Mouse (Mus musculus) thymus, adult 2 months (tissue): ENCODE measurements around the gene C1qtnf6. TPM values are rescaled to one million over a fixed set of nuclear protein-coding genes. Genes with fewer than 3 reads are reported as not detected.

ENCODE experiments used
- DNase-seq: peaks from one replicate; pipeline ENCODE4 v3.0.0; 2021
- H3K27ac ChIP-seq: fragments of 200-500 bp; 2 replicates; pipeline ENCODE4 v1.5.1; 2012; ENCODE audit warnings: low read length, control low read depth; ENCODE audit not compliant: control insufficient read depth, insufficient read depth
- H3K27me3 ChIP-seq: fragments of 200-500 bp; 2 replicates; pipeline ENCODE4 v1.6.1; 2012; ENCODE audit warnings: mild to moderate bottlenecking, low read length, moderate library complexity, mixed read lengths; ENCODE audit not compliant: control insufficient read depth, insufficient read depth
- H3K36me3 ChIP-seq: fragments of 200-500 bp; 2 replicates; pipeline ENCODE4 v1.6.1; 2012; ENCODE audit warnings: mild to moderate bottlenecking, low read length, moderate library complexity; ENCODE audit not compliant: control insufficient read depth, insufficient read depth
- H3K4me1 ChIP-seq: fragments of 200-500 bp; replicated peaks from 2 replicates; pipeline ENCODE4 v1.6.1; 2012; ENCODE audit warnings: low read length; ENCODE audit not compliant: control insufficient read depth, insufficient read depth
- H3K4me3 ChIP-seq: fragments of 200-500 bp; 2 replicates; pipeline ENCODE4 v1.5.1; 2012; ENCODE audit warnings: mild to moderate bottlenecking, low read length, control low read depth, moderate library complexity; ENCODE audit not compliant: control insufficient read depth, insufficient read depth
- CTCF ChIP-seq: fragments of 200-500 bp; IDR thresholded peaks from 2 replicates; pipeline ENCODE4 v1.5.1; 2012; ENCODE audit warnings: mild to moderate bottlenecking, control low read depth, low read length, moderate library complexity, borderline replicate concordance; ENCODE audit not compliant: control insufficient read depth, poor library complexity, insufficient read depth; ENCODE audit errors: extremely low read depth
- POLR2A ChIP-seq: fragments of 200-500 bp; IDR thresholded peaks from 2 replicates; pipeline ENCODE4 v1.6.1; 2012; ENCODE audit warnings: mild to moderate bottlenecking, low read length, control low read depth, moderate library complexity; ENCODE audit not compliant: control insufficient read depth, poor library complexity, insufficient read depth; ENCODE audit errors: extremely low read depth
- WGBS: fragments of 180-500 bp; shearing (Covaris S2); methylation state at CpG from one replicate; pipeline ENCODE4 v1.1.7; 2018; 5-methylcytosine and 5-hydroxymethylcytosine counted together
- polyA plus RNA-seq: library from polyadenylated mRNA; depleted of rRNA; stranded (reverse); fragments of >200 nt; gene quantifications from 2 replicates; pipeline ENCODE4 v1.2.3, GENCODE M21; 2012

C1qtnf6 gene
- polyA plus RNA-seq, 1 experiment = 12.5 TPM

GRCm38 (mm10) chr15:78513019-78513418 is 18.2 kb downstream of the C1qtnf6 start:
- H3K4me3 ChIP-seq = no peak overlapping the region
- H3K36me3 ChIP-seq = no peaks in the 10 kb centered on the region
- no peak for DNase-seq
- H3K27me3 ChIP-seq = no peaks in the 10 kb centered on the region
- TF ChIP-seq POLR2A = no peak
- no peak for TF ChIP-seq CTCF
- 92% methylated on average over 14 of the region's 14 CpGs for WGBS
- no peak overlapping the region for H3K27ac ChIP-seq
- H3K4me1 ChIP-seq = peaks cover 40% of the 10 kb centered on the region

GRCm38 (mm10) chr15:78511951-78512350 is 19.3 kb downstream of the C1qtnf6 start:
- no peaks in the 10 kb centered on the region for H3K36me3 ChIP-seq
- H3K4me3 ChIP-seq = no peak overlapping the region
- H3K27ac ChIP-seq = no peak overlapping the region
- DNase-seq = no peak
- TF ChIP-seq POLR2A = no peak
- TF ChIP-seq CTCF = no peak
- peaks cover 32% of the 10 kb centered on the region for H3K4me1 ChIP-seq
- 21% methylated on average over 7 of the region's 7 CpGs for WGBS
- no peaks in the 10 kb centered on the region for H3K27me3 ChIP-seq

- Histone ChIP-seq H3K36me3 (no peaks in the 10 kb centered on the region), H3K4me3 (no peak overlapping the region), H3K4me1 (peaks cover 29% of the 10 kb centered on the region), H3K27ac (no peak overlapping the region), H3K27me3 (no peaks in the 10 kb centered on the region)
- DNase-seq = no peak
- no peak for TF ChIP-seq POLR2A
- TF ChIP-seq CTCF = no peak
- WGBS = 29% methylated on average over 6 of the region's 6 CpGs
Measured at GRCm38 (mm10) chr15:78510736-78511135, 20.5 kb downstream of the C1qtnf6 start.

GRCm38 (mm10) chr15:78510121-78510576 is 21.1 kb downstream of the C1qtnf6 start:
- TF ChIP-seq CTCF (no peak), POLR2A (no peak)
- Histone ChIP-seq H3K4me1 (peaks cover 29% of the 10 kb centered on the region), H3K27me3 (no peaks in the 10 kb centered on the region), H3K27ac (no peak overlapping the region), H3K4me3 (no peak overlapping the region), H3K36me3 (no peaks in the 10 kb centered on the region)
- no peak for DNase-seq
- WGBS = 41% methylated on average over 8 of the region's 8 CpGs

- Histone ChIP-seq H3K4me1 (peaks cover 27% of the 10 kb centered on the region), H3K36me3 (no peaks in the 10 kb centered on the region), H3K4me3 (no peak overlapping the region), H3K27ac (no peak overlapping the region), H3K27me3 (no peaks in the 10 kb centered on the region)
- no peak for TF ChIP-seq POLR2A
- TF ChIP-seq CTCF = no peak
- DNase-seq = no peak
- WGBS = 92% methylated on average over 12 of the region's 12 CpGs
Measured at GRCm38 (mm10) chr15:78509297-78509899, 21.8 kb downstream of the C1qtnf6 start.

GRCm38 (mm10) chr15:78508443-78508842 is 22.8 kb downstream of the C1qtnf6 start:
- DNase-seq = no peak
- H3K4me1 ChIP-seq = peaks cover 27% of the 10 kb centered on the region
- H3K27me3 ChIP-seq = no peaks in the 10 kb centered on the region
- no peak for TF ChIP-seq POLR2A
- no peak for TF ChIP-seq CTCF
- H3K27ac ChIP-seq = no peak overlapping the region
- no peak overlapping the region for H3K4me3 ChIP-seq
- no peaks in the 10 kb centered on the region for H3K36me3 ChIP-seq
- WGBS = 97% methylated on average over 7 of the region's 7 CpGs

GRCm38 (mm10) chr15:78505541-78505940 is 25.7 kb downstream of the C1qtnf6 start:
- H3K27ac ChIP-seq = no peak overlapping the region
- WGBS = 88% methylated on average over 3 of the region's 3 CpGs
- TF ChIP-seq CTCF (no peak), POLR2A (no peak)
- H3K4me3 ChIP-seq = no peak overlapping the region
- H3K27me3 ChIP-seq = no peaks in the 10 kb centered on the region
- peaks cover 13% of the 10 kb centered on the region for H3K4me1 ChIP-seq
- no peaks in the 10 kb centered on the region for H3K36me3 ChIP-seq
- DNase-seq = no peak
